Mouse (Mus musculus) adrenal gland, postnatal 4 days (tissue): ENCODE results near the gene Olfr1140. TPM values are rescaled to one million over a fixed set of nuclear protein-coding genes. Genes with fewer than 3 reads are reported as not detected.

Experiments
- DNase-seq, 2 experiments: peaks; one replicate each; pipeline ENCODE4 v3.0.0; 2021 to 2022; ENCODE audit warnings: low spot score in 2 of 2, mixed read lengths in 2 of 2
- long read RNA-seq, 2 experiments: library from polyadenylated mRNA; stranded (forward); transcript quantifications; one replicate each; pipeline ENCODE4 v2.0.0; 2021
- total RNA-seq, 2 experiments: library from RNA; stranded (reverse); gene quantifications; 2 replicates each; pipeline ENCODE4 v1.2.3; 2021

The Olfr1140 gene
- not detected for total RNA-seq
- long read RNA-seq, experiment 1, result 0 reads
- long read RNA-seq, experiment 2, result 0 reads

GRCm38 (mm10) chr2:87743452-87743851 lies at the start of gene Olfr1140:
Olfr1140 (plus strand) TSS chr2:87743752.
- DNase-seq, result no peak

- DNase-seq, result no peak
Measured at GRCm38 (mm10) chr2:87693847-87694246, 49.7 kb upstream of the Olfr1140 start, which contains the start of gene Olfr1136. Olfr1136 (minus strand) TSS chr2:87693947.

GRCm38 (mm10) chr2:87713079-87713478 lies 30.5 kb upstream of the Olfr1140 start, which contains the start of gene Olfr1137:
Olfr1137 (minus strand) TSS chr2:87713179.
- no peak for DNase-seq

- no peak for DNase-seq
Measured at GRCm38 (mm10) chr2:87739878-87740277, 3.7 kb upstream of the Olfr1140 start, which contains the start of gene Olfr1138. Olfr1138 (minus strand) TSS chr2:87739978.

DNA sequence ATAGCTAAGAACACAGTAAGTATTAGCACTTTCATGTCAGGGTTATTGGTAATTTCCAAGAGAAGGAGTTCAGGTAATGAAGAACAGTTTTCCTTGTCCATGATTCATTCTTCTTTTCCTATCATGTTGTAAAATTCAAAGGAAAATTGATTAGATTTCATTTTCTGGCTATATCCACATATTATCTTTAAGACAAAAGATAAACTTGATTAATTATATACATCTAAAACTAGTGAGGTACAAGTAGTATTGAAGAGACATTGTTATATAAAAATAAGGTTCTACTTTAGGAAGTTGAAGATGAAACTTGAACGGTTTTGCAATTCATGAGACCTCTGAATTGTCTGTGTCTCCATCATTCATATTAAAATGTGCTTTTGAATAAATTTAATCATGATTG lies 10.3 kb downstream of the Olfr1140 start, which contains the start of gene Olfr1141:
Gene Olfr1141, minus strand, starts transcription at position 101 of the 400 bp plus-strand sequence.
- no peak for DNase-seq

- no peak for DNase-seq
Measured at GRCm38 (mm10) chr2:87776143-87776542, 32.6 kb downstream of the Olfr1140 start.

- no peak for DNase-seq
Measured at GRCm38 (mm10) chr2:87779183-87779582, 35.6 kb downstream of the Olfr1140 start, which contains the start of gene Olfr152. Olfr152 (plus strand) TSS chr2:87779483.

Other genes with a start within 250 kb of the Olfr1140 start
- gene Pramel7, start 246.7 kb upstream of the Olfr1140 start, total RNA-seq, result not detected
- gene Pramel6, start 237.2 kb upstream of the Olfr1140 start, total RNA-seq, result not detected
- not detected for gene Olfr153, start 212.0 kb upstream of the Olfr1140 start, total RNA-seq
- not detected for gene Olfr1128, start 198.2 kb upstream of the Olfr1140 start, total RNA-seq
- gene Olfr1129, start 169.8 kb upstream of the Olfr1140 start, total RNA-seq, result not detected
- gene Olfr1130, start 137.5 kb upstream of the Olfr1140 start, total RNA-seq, result not detected
- not detected for gene Olfr1131, start 116.6 kb upstream of the Olfr1140 start, total RNA-seq
- gene Olfr1132, start 106.2 kb upstream of the Olfr1140 start, total RNA-seq, result not detected
- gene Olfr1133, start 96.4 kb upstream of the Olfr1140 start, total RNA-seq, result not detected
- gene Olfr1134, start 85.3 kb upstream of the Olfr1140 start, total RNA-seq, result not detected
- not detected for gene Olfr1135, start 70.1 kb upstream of the Olfr1140 start, total RNA-seq
- gene Olfr1136, start 49.8 kb upstream of the Olfr1140 start, total RNA-seq, result not detected
- gene Olfr1137, start 30.6 kb upstream of the Olfr1140 start, total RNA-seq, result not detected
- gene Olfr1138, start 3.8 kb upstream of the Olfr1140 start, total RNA-seq, result not detected
- not detected for gene Olfr1141, start 10.2 kb downstream of the Olfr1140 start, total RNA-seq
- gene Olfr152, start 35.7 kb downstream of the Olfr1140 start, total RNA-seq, result not detected
- gene Olfr1143, start 56.8 kb downstream of the Olfr1140 start, total RNA-seq, result not detected
- not detected for gene Olfr1145, start 66.1 kb downstream of the Olfr1140 start, total RNA-seq
- not detected for gene Olfr1148, start 86.8 kb downstream of the Olfr1140 start, total RNA-seq
- gene Olfr1150-ps1, start 100.2 kb downstream of the Olfr1140 start, total RNA-seq, result not detected
- gene Olfr1151, start 112.1 kb downstream of the Olfr1140 start, total RNA-seq, result not detected
- gene Olfr1152, start 122.7 kb downstream of the Olfr1140 start, total RNA-seq, result not detected
- gene Olfr1153, start 151.2 kb downstream of the Olfr1140 start, total RNA-seq, result not detected
- gene Olfr1154, start 161.4 kb downstream of the Olfr1140 start, total RNA-seq, result not detected
- not detected for gene Olfr1155, start 201.4 kb downstream of the Olfr1140 start, total RNA-seq
- gene Olfr1156, start 209.3 kb downstream of the Olfr1140 start, total RNA-seq, result not detected
- not detected for gene Olfr1157, start 224.5 kb downstream of the Olfr1140 start, total RNA-seq
- gene Olfr74, start 230.9 kb downstream of the Olfr1140 start, total RNA-seq, result not detected
- gene Olfr1158, start 246.4 kb downstream of the Olfr1140 start, total RNA-seq, result not detected